Mouse (Mus musculus) liver, adult 2 months (tissue): ENCODE measurements at regions not wholly inside any gene's neighbourhood (a gene's known extent, or its start where the extent isn't known, plus 50 kb on each side); places are given as distances from the start of the nearest gene placed in this dataset.

Experiments
- CTCF ChIP-seq: fragments of 200-500 bp; IDR thresholded peaks from 2 replicates; pipeline ENCODE4 v1.5.1; 2011; ENCODE audit warnings: low read depth, low read length, control low read depth
- POLR2A ChIP-seq: fragments of 200-500 bp; IDR thresholded peaks from 2 replicates; pipeline ENCODE4 v1.6.1; 2011; ENCODE audit warnings: low read length, control low read depth; ENCODE audit not compliant: insufficient read depth; ENCODE audit errors: extremely low read depth

- no peak for TF ChIP-seq CTCF
- TF ChIP-seq POLR2A = no peak
These were observed 88.2 kb upstream of the Haao start for GRCm38 (mm10) chr17:83935969-83936368.
